Mouse (Mus musculus) C2C12 (cell line): Measurements from ENCODE around the gene Zfp28. TPM values are rescaled to one million over a fixed set of nuclear protein-coding genes. Genes with fewer than 3 reads are reported as not detected.
"Not testable (repeated sequence)": the region's sequence is repeated elsewhere in the genome, so short reads cannot be mapped to it uniquely, and the experiment has no call there.

Source experiments
- H3K27me3 ChIP-seq: one replicate; pipeline ENCODE4 v1.6.1; 2011; ENCODE audit not compliant: control insufficient read depth, insufficient read depth, insufficient read length
- H3K36me3 ChIP-seq: one replicate; pipeline ENCODE4 v1.6.1; 2011; ENCODE audit not compliant: control insufficient read depth, insufficient read depth
- H3K4me3 ChIP-seq: one replicate; pipeline ENCODE4 v1.5.1; 2011; ENCODE audit warnings: mild to moderate bottlenecking, control low read depth; ENCODE audit not compliant: poor library complexity, insufficient read depth, severe bottlenecking
- H3K79me2 ChIP-seq: one replicate; pipeline ENCODE4 v1.6.1; 2011; ENCODE audit not compliant: control insufficient read depth, insufficient read depth
- H3K79me3 ChIP-seq: one replicate; pipeline ENCODE4 v1.6.1; 2011; ENCODE audit warnings: low read depth, control low read depth
- H3ac ChIP-seq: one replicate; pipeline ENCODE3; 2011; ENCODE audit warnings: low read depth; ENCODE audit not compliant: control insufficient read depth, insufficient read length
- CEBPB ChIP-seq: IDR thresholded peaks from one replicate; pipeline ENCODE4 v1.6.1; 2011; ENCODE audit warnings: low read depth, mild to moderate bottlenecking, control low read depth, moderate library complexity
- CTCF ChIP-seq: IDR thresholded peaks from one replicate; pipeline ENCODE4 v1.5.1; 2011; ENCODE audit not compliant: control insufficient read depth, insufficient read depth, insufficient read length
- FOSL1 ChIP-seq: IDR thresholded peaks from one replicate; pipeline ENCODE4 v1.8.0; 2011; ENCODE audit warnings: mild to moderate bottlenecking, low read length; ENCODE audit not compliant: poor library complexity, insufficient read depth, severe bottlenecking
- MAX ChIP-seq: IDR thresholded peaks from one replicate; pipeline ENCODE4 v1.6.1; 2011; ENCODE audit warnings: mild to moderate bottlenecking, control low read depth
- MYOD1 ChIP-seq: IDR thresholded peaks from one replicate; pipeline ENCODE4 v1.6.1; 2011; ENCODE audit warnings: low read depth; ENCODE audit not compliant: control insufficient read depth, insufficient read length
- MYOG ChIP-seq: IDR thresholded peaks from one replicate; pipeline ENCODE4 v1.6.1; 2011; ENCODE audit not compliant: control insufficient read depth, insufficient read length; ENCODE audit errors: extremely low read depth
- USF1 ChIP-seq: IDR thresholded peaks from one replicate; pipeline ENCODE4 v1.6.1; 2011; ENCODE audit warnings: low read depth, mild to moderate bottlenecking, control low read depth, moderate library complexity
- polyA plus RNA-seq: library from polyadenylated mRNA; unstranded; fragments of >200 nt; fragmentation: generic; extraction: Trizol; gene quantifications from one replicate; pipeline ENCODE4 v1.2.1, GENCODE M21; 2012; ENCODE audit warnings: missing spikeins

Zfp28 gene
- polyA plus RNA-seq, 1 experiment, result 2.7 TPM

DNA sequence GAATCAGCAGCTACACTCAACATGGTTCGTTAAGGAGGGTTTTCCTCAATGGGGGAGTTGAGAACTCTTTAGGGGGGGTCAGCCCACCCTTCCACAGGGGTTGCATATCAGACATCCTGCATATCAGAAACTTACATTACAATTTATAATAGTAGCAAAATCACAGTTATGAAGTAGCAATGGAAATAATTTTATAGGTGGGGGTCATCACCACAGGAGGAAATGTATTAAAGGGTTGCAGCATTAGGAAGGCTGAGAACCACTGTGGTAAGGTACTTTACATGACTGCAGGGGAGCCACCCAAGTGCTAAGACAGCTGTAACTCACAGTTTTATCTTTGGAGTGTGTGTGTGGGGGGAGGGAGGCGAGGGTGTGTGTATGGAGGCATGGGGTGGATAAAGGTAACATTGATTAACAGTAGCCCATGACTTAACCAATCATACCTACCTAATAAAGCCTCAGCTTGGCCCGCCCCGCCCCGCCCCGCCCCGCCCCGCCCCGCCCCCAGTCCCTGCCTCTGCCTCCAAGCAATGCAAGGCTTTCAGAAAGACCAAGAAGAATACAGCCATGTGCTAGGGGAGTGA lies 22.5 kb upstream of the Zfp28 start:
- H3K27me3 ChIP-seq, result peaks cover 3% of the 10 kb centered on the region
- no peak overlapping the region for H3ac ChIP-seq
- peaks cover 2% of the 10 kb centered on the region for H3K79me3 ChIP-seq
- no peak overlapping the region for H3K4me3 ChIP-seq
- TF ChIP-seq CEBPB, result no peak
- no peak for TF ChIP-seq MYOG
- TF ChIP-seq MAX, result no peak
- no peak for TF ChIP-seq MYOD1
- no peak for TF ChIP-seq CTCF
- no peaks in the 10 kb centered on the region for H3K36me3 ChIP-seq
- H3K79me2 ChIP-seq, result no peaks in the 10 kb centered on the region

DNA sequence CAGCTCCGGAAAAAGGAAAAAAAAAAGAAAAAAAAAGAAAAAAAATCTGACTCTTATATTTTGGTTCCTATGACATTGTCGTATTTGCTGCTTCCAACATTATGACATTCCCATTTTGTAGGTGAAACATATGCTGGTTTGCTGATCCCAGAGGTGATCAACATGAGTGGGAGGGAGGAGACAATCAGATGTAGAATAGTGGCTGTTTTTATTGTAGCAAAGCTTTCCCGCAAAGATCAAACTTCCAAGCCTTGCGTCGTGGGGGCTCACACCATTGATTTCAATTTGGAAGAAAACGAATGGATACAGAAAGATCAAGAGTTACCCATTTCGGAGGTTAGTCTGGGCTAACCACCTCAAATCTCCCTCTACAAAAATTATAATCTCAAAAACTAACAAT lies 21.3 kb upstream of the Zfp28 start:
- no peak overlapping the region for H3K4me3 ChIP-seq
- TF ChIP-seq USF1 (no peak), CTCF (no peak), FOSL1 (no peak), MYOD1 (no peak), MAX (no peak), MYOG (no peak), CEBPB (no peak)
- peaks cover 3% of the 10 kb centered on the region for H3K79me3 ChIP-seq
- H3K36me3 ChIP-seq, result no peaks in the 10 kb centered on the region
- no peak overlapping the region for H3ac ChIP-seq
- H3K27me3 ChIP-seq, result peaks cover 3% of the 10 kb centered on the region
- H3K79me2 ChIP-seq, result no peaks in the 10 kb centered on the region

DNA sequence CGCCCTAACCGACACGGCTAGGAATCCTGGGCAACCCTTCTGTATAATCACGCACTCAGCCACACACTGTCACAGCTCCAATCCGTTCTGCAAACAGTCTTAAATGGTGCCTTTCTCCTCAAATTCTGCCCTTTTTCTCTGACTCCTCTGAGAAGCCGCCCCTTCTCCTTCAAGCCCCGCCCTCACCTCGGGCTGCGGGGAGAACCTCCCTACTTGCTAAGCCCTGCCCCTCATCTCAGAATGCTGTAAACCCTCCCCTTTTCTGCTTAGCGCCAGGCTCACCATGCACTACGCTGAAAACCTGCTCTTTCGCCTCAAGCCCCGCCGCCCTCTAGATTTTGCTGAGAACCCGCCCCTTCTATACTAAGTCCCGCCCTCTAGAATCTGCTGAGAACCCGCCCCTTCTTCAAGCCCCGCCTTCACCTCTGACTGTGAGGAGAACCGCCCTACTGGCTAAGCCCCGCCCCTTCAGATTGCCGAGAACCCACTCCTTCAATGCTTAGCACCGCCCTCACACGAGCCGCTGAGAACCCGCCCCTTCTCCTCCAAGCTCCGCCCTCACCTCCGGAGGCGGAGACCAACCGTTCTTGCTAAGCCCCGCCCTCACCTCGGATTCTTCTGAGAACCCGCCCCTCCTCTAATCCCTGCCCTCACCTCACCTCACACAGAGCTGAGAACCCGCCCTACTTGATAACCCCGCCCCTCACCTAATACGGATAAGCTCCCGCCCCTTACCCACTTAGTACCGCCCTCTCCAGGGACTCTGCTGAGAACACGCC lies 20.6 kb upstream of the Zfp28 start:
- TF ChIP-seq CTCF (no peak), MAX (no peak), MYOD1 (no peak), CEBPB (no peak), USF1 (no peak), MYOG (no peak), FOSL1 (no peak)
- Histone ChIP-seq H3K27me3 (peaks cover under 1% of the 10 kb centered on the region), H3K36me3 (no peaks in the 10 kb centered on the region), H3ac (peak overlapping the region; percentile 47), H3K4me3 (peak overlapping the region; percentile 36), H3K79me3 (peaks cover 3% of the 10 kb centered on the region), H3K79me2 (no peaks in the 10 kb centered on the region)

DNA sequence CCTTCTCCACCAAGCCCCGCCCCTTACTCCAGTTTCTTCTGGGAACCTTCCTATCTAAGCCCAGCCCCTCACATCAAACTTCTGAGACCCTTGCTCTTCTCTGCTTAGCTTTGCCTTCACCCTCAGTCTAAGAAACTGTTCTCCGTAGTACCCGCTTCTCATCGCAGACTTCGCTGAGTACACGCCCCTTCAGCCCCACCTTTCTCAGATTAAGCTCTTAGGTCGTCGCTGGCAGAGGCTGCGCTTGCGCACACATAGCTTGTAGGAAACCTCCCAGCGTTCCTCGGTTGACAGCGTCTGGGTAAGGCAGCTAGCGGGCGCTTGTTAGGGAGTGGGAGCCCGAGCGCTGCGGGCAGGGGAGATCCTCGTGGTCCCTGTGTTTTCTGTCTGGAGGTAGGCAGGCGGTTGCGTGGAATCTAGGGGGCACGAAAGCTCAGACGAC lies 20.0 kb upstream of the Zfp28 start, which contains the start of gene Zfp78:
Zfp78 (plus strand) TSS at position 234 of the 442 bp plus-strand sequence.
- Histone ChIP-seq H3K79me2 (no peaks in the 10 kb centered on the region), H3K36me3 (no peaks in the 10 kb centered on the region), H3K4me3 (peak within 1 kb of the TSS; percentile 36), H3K27me3 (no peaks in the 10 kb centered on the region), H3ac (peak within 1 kb of the TSS; percentile 87), H3K79me3 (peaks cover 3% of the 10 kb centered on the region)
- no peak for TF ChIP-seq CEBPB
- no peak for TF ChIP-seq CTCF
- TF ChIP-seq MAX, result no peak
- no peak for TF ChIP-seq USF1
- no peak for TF ChIP-seq MYOD1
- no peak for TF ChIP-seq FOSL1
- TF ChIP-seq MYOG, result no peak

DNA sequence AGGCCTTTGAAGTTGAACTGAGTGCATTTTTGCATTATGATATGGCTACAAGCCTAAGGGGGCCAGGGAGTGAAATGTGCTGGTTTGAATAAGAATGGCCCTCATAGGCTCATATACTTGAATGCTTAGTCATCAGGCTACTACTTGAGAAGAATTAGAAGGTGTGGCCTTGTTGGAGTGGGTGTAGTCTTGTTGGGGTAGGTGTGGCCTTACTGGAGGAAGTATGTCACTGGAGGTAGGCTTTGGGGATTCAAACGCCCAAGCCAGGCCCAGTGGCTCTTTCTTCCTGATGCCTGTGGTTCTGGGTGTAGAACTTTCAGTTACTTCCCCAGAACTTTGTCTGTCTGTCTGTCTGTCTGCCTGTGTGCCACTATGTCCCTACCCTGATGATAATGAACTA lies 18.3 kb upstream of the Zfp28 start:
- Histone ChIP-seq H3K36me3 (no peaks in the 10 kb centered on the region), H3K4me3 (no peak overlapping the region), H3K27me3 (no peaks in the 10 kb centered on the region), H3ac (no peak overlapping the region), H3K79me3 (peaks cover 3% of the 10 kb centered on the region), H3K79me2 (no peaks in the 10 kb centered on the region)
- TF ChIP-seq USF1, result no peak
- no peak for TF ChIP-seq MYOG
- no peak for TF ChIP-seq MAX
- no peak for TF ChIP-seq CTCF
- TF ChIP-seq FOSL1, result no peak
- no peak for TF ChIP-seq CEBPB
- no peak for TF ChIP-seq MYOD1

DNA sequence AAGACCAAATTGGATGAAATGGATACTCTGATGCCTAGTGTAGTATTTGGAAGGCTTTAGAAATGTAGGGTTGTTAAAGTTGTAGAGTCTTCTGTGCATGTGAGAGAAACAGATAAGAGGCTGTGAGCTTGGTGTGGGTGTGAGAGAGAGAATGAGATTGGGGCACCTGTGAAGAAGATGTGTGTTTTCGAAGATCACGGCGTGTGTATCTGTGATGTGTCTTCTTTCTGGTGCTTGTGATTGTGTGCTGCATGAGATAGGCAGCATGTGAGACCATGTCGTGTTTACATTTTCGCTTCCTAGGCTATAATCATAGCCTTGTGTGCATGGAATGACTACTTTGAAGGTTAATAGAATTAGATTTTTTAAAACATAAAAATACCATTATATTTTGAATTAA lies 15.9 kb upstream of the Zfp28 start:
- Histone ChIP-seq H3ac (no peak overlapping the region), H3K27me3 (no peaks in the 10 kb centered on the region), H3K4me3 (no peak overlapping the region), H3K79me2 (no peaks in the 10 kb centered on the region), H3K79me3 (peaks cover 3% of the 10 kb centered on the region), H3K36me3 (no peaks in the 10 kb centered on the region)
- TF ChIP-seq MYOD1, result no peak
- TF ChIP-seq FOSL1, result no peak
- TF ChIP-seq CEBPB, result no peak
- TF ChIP-seq CTCF, result no peak

DNA sequence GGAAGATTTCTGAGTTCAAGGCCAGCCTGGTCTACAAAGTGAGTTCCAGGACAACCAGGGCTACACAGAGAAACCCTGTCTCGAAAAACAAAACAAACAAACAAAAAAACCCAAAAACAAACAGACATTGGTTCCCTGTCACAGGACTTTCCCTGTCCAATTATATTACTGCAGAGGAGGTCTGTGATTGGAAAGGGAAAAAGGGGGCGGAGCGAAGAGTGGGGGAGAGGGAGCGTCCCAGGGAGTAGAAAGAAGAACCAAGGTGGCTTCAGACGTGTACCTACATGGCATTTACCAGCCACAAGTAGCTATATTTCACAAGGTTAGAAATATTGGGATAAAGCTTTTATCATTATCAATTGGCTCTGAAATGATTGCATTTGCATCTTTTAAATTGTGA lies 14.9 kb upstream of the Zfp28 start:
- not testable (repeated sequence) for H3ac ChIP-seq, H3K79me3 ChIP-seq, H3K79me2 ChIP-seq, H3K36me3 ChIP-seq, H3K4me3 ChIP-seq, H3K27me3 ChIP-seq
